Mouse (Mus musculus) left cerebral cortex, postnatal 14 days (tissue): ENCODE data around the gene Ptk6. TPM values are rescaled to one million over a fixed set of nuclear protein-coding genes. Genes with fewer than 3 reads are reported as not detected.

ENCODE experiments used
- DNase-seq, 2 experiments: peaks; one replicate each; pipeline ENCODE4 v3.0.0; 2021 to 2022; ENCODE audit warnings: low spot score in 2 of 2, mixed read lengths in 1 of 2
- intact Hi-C: fragments of 180-260 bp; cut with DNase I; formaldehyde crosslinking; loops from one replicate; pipeline ENCODE4 v1.15.1; 2025
- long read RNA-seq, 2 experiments: library from polyadenylated mRNA; stranded (forward); transcript quantifications; one replicate each; pipeline ENCODE4 v2.0.0; 2021
- total RNA-seq, 2 experiments: library from RNA; stranded (reverse); gene quantifications; 2 replicates each; pipeline ENCODE4 v1.2.3; 2021

The Ptk6 gene
- under 1 TPM in 1 of 2 experiments, not detected in 1; 0.08 TPM for total RNA-seq
- long read RNA-seq, experiment 1: 0 reads
- long read RNA-seq, experiment 2: 0 reads

GRCm38 (mm10) chr2:181202422-181202821, at the start of gene Ptk6:
Gene Ptk6, minus strand, starts transcription at chr2:181202789.
- intact Hi-C loops: no loop called here
- no peak for DNase-seq

GRCm38 (mm10) chr2:181251841-181252240, 49.3 kb upstream of the Ptk6 start:
- DNase-seq: no peak
- intact Hi-C loops: no loop called here

- intact Hi-C loops: no loop called here
- DNase-seq: no peak
Observed at GRCm38 (mm10) chr2:181249217-181249616, 46.6 kb upstream of the Ptk6 start.

- no peak for DNase-seq
- intact Hi-C loops: no loop called here
Observed at GRCm38 (mm10) chr2:181245031-181245430, 42.4 kb upstream of the Ptk6 start.

GRCm38 (mm10) chr2:181243706-181244394, 41.3 kb upstream of the Ptk6 start:
- intact Hi-C loops: no loop called here

GRCm38 (mm10) chr2:181242314-181242665, 39.7 kb upstream of the Ptk6 start:
- intact Hi-C loops: no loop called here
- no peak for DNase-seq

More at GRCm38 (mm10) chr2:181243706-181244394, 41.3 kb upstream of the Ptk6 start:
- DNase-seq: no peak

GRCm38 (mm10) chr2:181241602-181242313, 39.2 kb upstream of the Ptk6 start, which contains the start of gene Helz2:
Gene Helz2, minus strand, starts transcription at chr2:181242027.
- intact Hi-C loops: no loop called here
- DNase-seq: no peak

GRCm38 (mm10) chr2:181240806-181241440, 38.3 kb upstream of the Ptk6 start:
- no peak for DNase-seq
- intact Hi-C loops: no loop called here

GRCm38 (mm10) chr2:181239261-181239660, 36.7 kb upstream of the Ptk6 start:
- intact Hi-C loops: no loop called here
- DNase-seq: peak in 1 of 2 experiments; percentile 12

GRCm38 (mm10) chr2:181238861-181239260, 36.3 kb upstream of the Ptk6 start:
- DNase-seq: no peak
- intact Hi-C loops: no loop called here

- DNase-seq: no peak
- intact Hi-C loops: no loop called here
Observed at GRCm38 (mm10) chr2:181238091-181238610, 35.6 kb upstream of the Ptk6 start.

GRCm38 (mm10) chr2:181237251-181238014, 34.8 kb upstream of the Ptk6 start:
- intact Hi-C loops: no loop called here

GRCm38 (mm10) chr2:181235681-181236566, 33.3 kb upstream of the Ptk6 start:
- intact Hi-C loops: no loop called here
- DNase-seq: no peak

More at GRCm38 (mm10) chr2:181237251-181238014, 34.8 kb upstream of the Ptk6 start:
- DNase-seq: no peak

GRCm38 (mm10) chr2:181234680-181235079, 32.1 kb upstream of the Ptk6 start:
- intact Hi-C loops: no loop called here
- DNase-seq: no peak

GRCm38 (mm10) chr2:181233443-181233842, 30.9 kb upstream of the Ptk6 start:
- intact Hi-C loops: no loop called here
- no peak for DNase-seq

- intact Hi-C loops: no loop called here
- DNase-seq: no peak
Observed at GRCm38 (mm10) chr2:181231171-181231570, 28.6 kb upstream of the Ptk6 start.

- intact Hi-C loops: no loop called here
Observed at GRCm38 (mm10) chr2:181228335-181228734, 25.7 kb upstream of the Ptk6 start.

GRCm38 (mm10) chr2:181227122-181227521, 24.5 kb upstream of the Ptk6 start:
- intact Hi-C loops: no loop called here
- no peak for DNase-seq

More at GRCm38 (mm10) chr2:181228335-181228734, 25.7 kb upstream of the Ptk6 start:
- DNase-seq: no peak
